10 mouse cellular contexts compared by ENCODE assay signal in the genomic region with DNA sequence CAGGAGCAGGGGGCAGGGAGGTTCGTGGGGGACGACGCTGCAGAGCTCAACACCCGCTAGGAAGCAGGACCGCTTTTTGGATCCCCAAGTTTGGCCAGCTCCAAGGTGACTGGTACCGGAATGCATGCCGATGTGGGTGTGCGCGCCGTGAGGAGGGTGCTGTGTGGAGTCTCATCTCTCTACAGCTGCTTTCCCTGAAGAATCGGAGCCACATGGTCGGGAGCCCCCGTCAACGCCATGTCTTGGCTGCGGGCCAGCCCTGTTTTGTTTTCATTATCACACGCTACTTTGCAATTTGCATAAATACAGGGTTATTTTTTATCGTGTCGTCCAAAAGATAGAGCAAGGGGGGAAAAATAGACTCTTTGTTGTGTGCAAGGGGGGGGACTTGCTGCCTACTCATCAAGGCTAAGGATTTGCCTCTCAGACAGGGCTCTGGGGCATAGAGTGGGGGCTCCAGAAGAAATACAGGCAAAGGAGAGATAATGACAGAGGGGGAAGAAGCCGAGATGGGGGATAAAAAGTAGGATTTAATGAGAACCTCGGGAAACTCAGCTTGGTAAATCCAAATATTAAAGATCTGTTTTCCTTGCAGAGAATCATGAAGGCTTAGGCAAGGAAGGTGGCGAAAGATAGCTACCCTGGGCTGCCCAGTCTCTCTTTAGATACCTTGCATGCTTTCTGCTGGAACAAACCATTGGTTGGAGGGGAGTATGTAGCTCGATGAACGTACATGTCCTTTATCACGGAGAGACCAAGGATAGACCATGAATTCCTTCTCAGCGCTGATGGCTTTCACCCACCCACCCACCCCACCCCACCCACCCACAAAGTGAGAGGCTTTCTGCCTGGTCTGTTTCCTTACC.
A peak's percentile ranks its signal among the peaks of the same experiment; 100 is the strongest.
DNase-seq lines count a peak whose midpoint lies in the region; ATAC-seq lines count a peak whose summit lies in the region.
"Had no signal": no experiment of that assay in that cellular context is flagged by ENCODE, and none has a peak within 500 bp of the region (broad histone marks: within the 10 kb centered on the region; RNA-seq: fewer than 3 reads in every experiment).

No protein-coding gene starts in this region.

- H3K4me3 ChIP-seq in forebrain, embryonic 15.5 days: peak overlapping the region; percentile 33
- peak overlapping the region; percentile 32 for H3K4me3 ChIP-seq in hindbrain, embryonic 14.5 days (replicated peaks; ENCODE audit: low read length)
- H3K4me3 ChIP-seq in neural tube, embryonic 15.5 days (replicated peaks): peak overlapping the region; percentile 39
- H3K4me3 ChIP-seq: heart, embryonic 15.5 days had no signal

- DNase-seq in left cerebral cortex, adult 18-20 months (ENCODE audit: low spot score in 2 of 2): peak; percentile 12 to 34
- no peak for DNase-seq in left cerebral cortex, postnatal 4 days
- peak; percentile 69 for DNase-seq in hindbrain, embryonic 14.5 days (ENCODE audit: low spot score)
- no peak for DNase-seq in thymus, postnatal 4 days
- DNase-seq in c-Kit-positive CD71-positive TER-119-positive erythroid progenitor cells, embryonic 14.5 days (ENCODE audit: low spot score): no peak
- DNase-seq: thymus, postnatal 36 days had no signal

- no peaks in the 10 kb centered on the region for H3K36me3 ChIP-seq in forebrain, embryonic 15.5 days
- no peaks in the 10 kb centered on the region for H3K36me3 ChIP-seq in hindbrain, embryonic 14.5 days (replicated peaks; ENCODE audit: control insufficient read depth, insufficient read depth)
- no peaks in the 10 kb centered on the region for H3K36me3 ChIP-seq in neural tube, embryonic 15.5 days
- H3K36me3 ChIP-seq: heart, embryonic 15.5 days had no signal

- intact Hi-C loops in left cerebral cortex, postnatal 4 days (cut with DNase I): no loop called here

- peaks cover 46% of the 10 kb centered on the region for H3K4me1 ChIP-seq in forebrain, embryonic 15.5 days
- H3K4me1 ChIP-seq in hindbrain, embryonic 14.5 days (replicated peaks; ENCODE audit: control insufficient read depth, insufficient read depth, low read length): peaks cover 31% of the 10 kb centered on the region; the same call in 1 of the 2 replicates
- H3K4me1 ChIP-seq in neural tube, embryonic 15.5 days: peaks cover 38% of the 10 kb centered on the region

- H3K27me3 ChIP-seq in forebrain, embryonic 15.5 days: 0 out of 2 replicates have a peak, but pooled peaks cover 3% of the 10 kb centered on the region
- H3K27me3 ChIP-seq in hindbrain, embryonic 14.5 days (ENCODE audit: control insufficient read depth, insufficient read depth, low read length): no peaks in the 10 kb centered on the region
- no peaks in the 10 kb centered on the region for H3K27me3 ChIP-seq in neural tube, embryonic 15.5 days (replicated peaks)

- ATAC-seq in forebrain, embryonic 15.5 days (replicated peaks): peak; percentile 78
- peak; percentile 72; the same call in 1 of the 2 replicates for ATAC-seq in hindbrain, embryonic 14.5 days (ENCODE audit: low FRiP score)
- peak; percentile 66; the same call in 1 of the 2 replicates for ATAC-seq in neural tube, embryonic 15.5 days (ENCODE audit: low FRiP score)

- H3K4me2 ChIP-seq in forebrain, embryonic 15.5 days (replicated peaks): peak overlapping the region; percentile 58
- peak overlapping the region; percentile 56 for H3K4me2 ChIP-seq in hindbrain, embryonic 14.5 days (replicated peaks)
- peak overlapping the region; percentile 64 for H3K4me2 ChIP-seq in neural tube, embryonic 15.5 days
- H3K4me2 ChIP-seq: heart, embryonic 15.5 days had no signal

- no peaks in the 10 kb centered on the region for H3K9me3 ChIP-seq in forebrain, embryonic 15.5 days
- no peaks in the 10 kb centered on the region for H3K9me3 ChIP-seq in hindbrain, embryonic 14.5 days (ENCODE audit: control insufficient read depth, low read length)
- H3K9me3 ChIP-seq in neural tube, embryonic 15.5 days (replicated peaks): no peaks in the 10 kb centered on the region
- H3K9me3 ChIP-seq: heart, embryonic 15.5 days had no signal

- H3K9ac ChIP-seq in forebrain, embryonic 15.5 days (replicated peaks): peak overlapping the region; percentile 3
- peak overlapping the region; percentile 60 for H3K9ac ChIP-seq in hindbrain, embryonic 14.5 days
- H3K9ac ChIP-seq in neural tube, embryonic 15.5 days (replicated peaks): peak overlapping the region; percentile 43
- H3K9ac ChIP-seq: heart, embryonic 15.5 days had no signal

- WGBS in forebrain, embryonic 15.5 days: 30% methylated on average over 25 of the region's 25 CpGs
- 39% methylated on average over 25 of the region's 25 CpGs for WGBS in hindbrain, embryonic 14.5 days
- 45% methylated on average over 25 of the region's 25 CpGs for WGBS in neural tube, embryonic 15.5 days

- H3K27ac ChIP-seq in forebrain, embryonic 15.5 days (replicated peaks): peak overlapping the region; percentile 77
- peak overlapping the region; percentile 88 for H3K27ac ChIP-seq in hindbrain, embryonic 14.5 days
- peak overlapping the region; percentile 83 for H3K27ac ChIP-seq in neural tube, embryonic 15.5 days (replicated peaks)
- H3K27ac ChIP-seq: heart, embryonic 15.5 days; macrophage had no signal

Comparison
In these comparisons a context has a peak if more than half of its experiments do, and no peak if none do; other contexts are left out.
1. DNase-seq: peak in left cerebral cortex, adult 18-20 months (2 of 2) and hindbrain, embryonic 14.5 days (single experiment); none in left cerebral cortex, postnatal 4 days (single experiment), thymus, postnatal 4 days (single experiment) and c-Kit-positive CD71-positive TER-119-positive erythroid progenitor cells, embryonic 14.5 days (single experiment).
2. H3K9ac ChIP-seq: peak in every context shown above with its lines; median percentile 60 in hindbrain, embryonic 14.5 days; 43 in neural tube, embryonic 15.5 days; 3 in forebrain, embryonic 15.5 days.
3. Peak in every context shown above with its lines, with median percentiles within 50 percentile points of each other: ATAC-seq, H3K27ac ChIP-seq, H3K4me2 ChIP-seq and H3K4me3 ChIP-seq.